Mouse (Mus musculus) liver, adult 2 months (tissue): ENCODE data around the gene Txn2. TPM values are rescaled to one million over a fixed set of nuclear protein-coding genes. Genes with fewer than 3 reads are reported as not detected.
"Not testable (repeated sequence)": the region's sequence is repeated elsewhere in the genome, so short reads cannot be mapped to it uniquely, and the experiment has no call there.

ENCODE experiments used
- DNase-seq: peaks from one replicate; pipeline ENCODE4 v3.0.0-alpha.2; 2011; ENCODE audit warnings: low read depth, low spot score; ENCODE audit errors: extremely low read depth
- H3K27ac ChIP-seq: fragments of 200-500 bp; replicated peaks from 2 replicates; pipeline ENCODE4 v1.5.1; 2012; ENCODE audit warnings: low read depth, mild to moderate bottlenecking, control low read depth, inconsistent platforms, low read length; ENCODE audit not compliant: insufficient read depth
- H3K27me3 ChIP-seq: fragments of 200-500 bp; 2 replicates; pipeline ENCODE4 v1.6.1; 2012; ENCODE audit warnings: mild to moderate bottlenecking, moderate library complexity, low read length, inconsistent platforms; ENCODE audit not compliant: control insufficient read depth, insufficient read depth
- H3K36me3 ChIP-seq: fragments of 200-500 bp; 2 replicates; pipeline ENCODE4 v1.6.1; 2012; ENCODE audit warnings: low read length, inconsistent platforms; ENCODE audit not compliant: control insufficient read depth, insufficient read depth
- H3K4me1 ChIP-seq: fragments of 200-500 bp; 2 replicates; pipeline ENCODE4 v1.6.1; 2011; ENCODE audit warnings: low read length; ENCODE audit not compliant: control insufficient read depth, insufficient read depth
- H3K4me3 ChIP-seq: fragments of 200-500 bp; 2 replicates; pipeline ENCODE4 v1.5.1; 2011; ENCODE audit warnings: low read depth, mild to moderate bottlenecking, control low read depth, low read length, moderate library complexity; ENCODE audit not compliant: insufficient read depth
- H3K79me2 ChIP-seq: fragments of 200-500 bp; 2 replicates; pipeline ENCODE4 v1.6.1; 2012; ENCODE audit warnings: inconsistent platforms, mild to moderate bottlenecking, low read length, moderate library complexity; ENCODE audit not compliant: control insufficient read depth, insufficient read depth
- H3K9ac ChIP-seq: fragments of 200-500 bp; 2 replicates; pipeline ENCODE4 v1.6.1; 2012; ENCODE audit warnings: low read depth, mild to moderate bottlenecking, control low read depth, inconsistent platforms, low read length
- CTCF ChIP-seq: fragments of 200-500 bp; IDR thresholded peaks from 2 replicates; pipeline ENCODE4 v1.5.1; 2011; ENCODE audit warnings: low read depth, low read length, control low read depth
- POLR2A ChIP-seq: fragments of 200-500 bp; IDR thresholded peaks from 2 replicates; pipeline ENCODE4 v1.6.1; 2011; ENCODE audit warnings: low read length, control low read depth; ENCODE audit not compliant: insufficient read depth; ENCODE audit errors: extremely low read depth
- WGBS: fragments of 180-500 bp; shearing (Covaris S2); methylation state at CpG from one replicate; pipeline ENCODE4 v1.1.7; 2018; 5-methylcytosine and 5-hydroxymethylcytosine counted together
- polyA plus RNA-seq: library from polyadenylated mRNA; depleted of rRNA; stranded (reverse); fragments of >200 nt; gene quantifications from 2 replicates; pipeline ENCODE4 v1.2.3, GENCODE M21; 2012; rRNA removed
- total RNA-seq: library from RNA; depleted of rRNA; stranded (reverse); fragments of >200 nt; gene quantifications from 2 replicates; pipeline ENCODE4 v1.2.3, GENCODE M21; 2014; rRNA removed

Txn2 gene
- total and polyA plus RNA-seq, 2 experiments, result 85.3 to 448 TPM

DNA sequence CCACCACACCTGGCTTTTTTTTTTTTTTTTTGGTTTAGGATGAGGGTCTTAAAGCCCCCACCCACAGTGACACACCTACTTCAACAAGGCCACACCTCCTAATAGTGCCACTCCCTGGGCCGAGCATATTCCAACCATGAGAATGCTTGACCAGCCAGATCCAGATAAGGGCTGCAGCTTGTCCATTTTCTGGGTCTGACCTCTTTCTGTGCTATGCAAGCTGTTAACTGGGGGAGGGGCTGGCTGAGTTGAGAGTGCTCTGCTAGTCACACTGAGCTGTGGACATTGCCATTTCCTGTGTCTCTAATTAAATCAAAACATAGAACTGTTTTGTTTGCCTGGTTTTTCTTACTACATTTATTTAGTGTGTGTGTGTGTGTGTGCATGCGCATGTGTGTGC lies 55.2 kb downstream of the Txn2 start:
- H3K4me3 ChIP-seq, result no peak overlapping the region
- H3K27ac ChIP-seq, result no peak overlapping the region
- no peaks in the 10 kb centered on the region for H3K36me3 ChIP-seq
- H3K79me2 ChIP-seq, result no peaks in the 10 kb centered on the region
- TF ChIP-seq POLR2A (no peak), CTCF (no peak)
- WGBS, result 78% methylated on average over 2 of the region's 2 CpGs
- no peak overlapping the region for H3K9ac ChIP-seq
- H3K4me1 ChIP-seq, result no peaks in the 10 kb centered on the region
- no peaks in the 10 kb centered on the region for H3K27me3 ChIP-seq
- DNase-seq, result peak; percentile 26

DNA sequence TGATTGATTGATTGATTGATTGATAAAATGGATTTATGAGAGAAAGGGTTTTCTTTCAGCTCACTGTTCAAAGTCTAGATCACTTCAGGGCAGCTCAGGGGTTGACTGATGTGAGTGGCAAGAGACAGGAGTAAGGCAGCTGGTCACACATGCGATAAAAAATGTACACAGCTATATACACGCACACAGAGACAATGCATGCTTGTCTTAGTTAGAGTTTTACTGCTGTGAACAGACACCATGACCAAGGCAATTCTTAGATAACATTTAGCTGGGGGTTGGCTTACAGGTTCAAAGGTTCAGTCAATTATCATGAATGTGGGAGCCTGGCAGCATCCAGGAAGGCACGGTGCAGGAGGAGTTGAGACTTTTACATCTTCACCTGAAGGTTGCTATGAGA lies 55.8 kb downstream of the Txn2 start:
- Histone ChIP-seq H3K36me3 (no peaks in the 10 kb centered on the region), H3K4me3 (no peak overlapping the region), H3K27ac (no peak overlapping the region), H3K79me2 (no peaks in the 10 kb centered on the region), H3K27me3 (no peaks in the 10 kb centered on the region), H3K9ac (no peak overlapping the region), H3K4me1 (no peaks in the 10 kb centered on the region)
- no peak for DNase-seq
- TF ChIP-seq CTCF, result no peak
- no peak for TF ChIP-seq POLR2A
- 63% methylated on average over 3 of the region's 3 CpGs for WGBS

DNA sequence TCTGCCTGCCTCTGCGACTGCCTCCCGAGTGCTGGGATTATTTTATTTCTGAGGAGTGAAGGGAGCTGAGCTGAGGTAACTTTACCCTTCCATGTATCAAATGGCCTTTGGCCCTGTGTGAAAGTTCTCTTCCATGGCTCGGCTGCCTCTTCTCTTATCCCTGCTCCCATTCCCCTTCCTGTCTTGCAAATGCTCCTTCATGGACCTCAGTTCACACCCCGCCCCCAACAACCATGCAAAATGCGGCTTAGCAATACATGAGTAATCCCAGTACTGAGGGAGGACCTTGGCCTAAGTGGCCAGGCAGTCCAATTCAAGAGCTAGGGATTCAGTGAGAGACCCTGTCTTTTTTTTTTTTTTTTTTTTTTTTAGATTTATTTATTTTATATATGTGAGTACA lies 60.5 kb downstream of the Txn2 start:
- DNase-seq, result no peak

DNA sequence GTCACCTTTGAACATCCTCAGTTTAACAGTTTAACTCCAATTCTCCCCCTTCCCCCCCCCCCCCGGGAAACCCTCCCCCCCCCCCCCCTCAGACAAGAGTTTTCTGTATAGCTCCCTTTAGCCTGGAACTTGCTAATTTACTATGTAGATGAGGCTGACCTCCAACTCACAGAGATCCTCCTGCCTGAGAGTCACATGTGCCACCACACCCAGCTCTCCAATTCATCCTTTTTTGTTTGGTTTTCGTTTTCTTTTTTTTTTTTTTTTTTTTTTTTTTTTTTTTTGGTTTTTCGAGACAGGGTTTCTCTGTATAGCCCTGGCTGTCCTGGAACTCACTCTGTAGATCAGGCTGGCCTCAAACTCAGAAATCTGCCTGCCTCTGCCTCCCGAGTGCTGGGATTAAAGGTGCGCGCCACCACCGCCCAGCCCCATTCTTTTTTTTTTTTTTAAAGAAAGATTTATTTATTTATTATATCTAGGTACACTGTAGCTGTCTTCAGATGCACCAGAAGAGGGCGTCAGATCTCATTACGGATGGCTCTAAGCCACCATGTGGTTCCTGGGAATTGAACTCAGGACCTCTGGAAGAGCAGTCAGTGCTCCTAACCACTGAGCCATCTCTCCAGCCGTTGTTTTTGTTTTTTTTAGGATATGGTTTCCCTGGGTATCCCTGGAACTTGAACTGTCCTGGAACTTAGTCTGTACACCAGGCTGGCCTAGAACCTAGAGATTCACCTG lies 61.4 kb downstream of the Txn2 start:
- not testable (repeated sequence) for H3K79me2 ChIP-seq, H3K27me3 ChIP-seq, H3K9ac ChIP-seq, H3K4me1 ChIP-seq, H3K27ac ChIP-seq, DNase-seq, H3K36me3 ChIP-seq, H3K4me3 ChIP-seq
- WGBS, result 76% methylated on average over 9 of the region's 10 CpGs

More for the DNA sequence above, 60.5 kb downstream of the Txn2 start:
- 90% methylated on average over 5 of the region's 5 CpGs for WGBS
- H3K4me3 ChIP-seq, result no peak overlapping the region
- TF ChIP-seq POLR2A, result no peak
- TF ChIP-seq CTCF, result no peak
- H3K36me3 ChIP-seq, result no peaks in the 10 kb centered on the region
- no peaks in the 10 kb centered on the region; the same call in 1 of the 2 replicates for H3K4me1 ChIP-seq
- no peaks in the 10 kb centered on the region for H3K27me3 ChIP-seq
- H3K9ac ChIP-seq, result no peak overlapping the region
- no peaks in the 10 kb centered on the region for H3K79me2 ChIP-seq
- H3K27ac ChIP-seq, result no peak overlapping the region

- H3K4me3 ChIP-seq, result no peak overlapping the region
- H3K27me3 ChIP-seq, result no peaks in the 10 kb centered on the region
- no peaks in the 10 kb centered on the region for H3K79me2 ChIP-seq
- 40% methylated on average over 11 of the region's 11 CpGs for WGBS
- no peak overlapping the region for H3K27ac ChIP-seq
- H3K36me3 ChIP-seq, result no peaks in the 10 kb centered on the region
- TF ChIP-seq CTCF (no peak), POLR2A (no peak)
- H3K9ac ChIP-seq, result no peak overlapping the region
- H3K4me1 ChIP-seq, result no peaks in the 10 kb centered on the region; the same call in 1 of the 2 replicates
- peak; percentile 20 for DNase-seq
Observed at GRCm38 (mm10) chr15:77866583-77867220, 62.1 kb downstream of the Txn2 start.

Other genes with a start within 250 kb of the Txn2 start
- 0.07 and 0.09 TPM in 2 replicates for gene Apol7e, start 230.1 kb downstream of the Txn2 start, total RNA-seq
- 0.26 and 0.73 TPM in 2 replicates for gene Apol7e, start 230.1 kb downstream of the Txn2 start, polyA plus RNA-seq
- gene Apol9b, start 200.0 kb downstream of the Txn2 start, total RNA-seq, result 133 and 148 TPM in 2 replicates
- 125 and 174 TPM in 2 replicates for gene Apol9b, start 200.0 kb downstream of the Txn2 start, polyA plus RNA-seq
- gene Apol8, start 172.0 kb downstream of the Txn2 start, total RNA-seq, result 0.09 TPM in 1 of 2 replicates, not detected in the other
- gene Apol8, start 172.0 kb downstream of the Txn2 start, polyA plus RNA-seq, result not detected in 2 replicates
- gene Myh9, start 86.8 kb downstream of the Txn2 start, total RNA-seq, result 54.4 and 69.5 TPM in 2 replicates
- gene Myh9, start 86.8 kb downstream of the Txn2 start, polyA plus RNA-seq, result 22.5 and 24.1 TPM in 2 replicates
- 0.13 and 0.18 TPM in 2 replicates for gene Foxred2, start 27.7 kb upstream of the Txn2 start, total RNA-seq
- 0.16 and 0.18 TPM in 2 replicates for gene Foxred2, start 27.7 kb upstream of the Txn2 start, polyA plus RNA-seq
- gene Eif3d, start 41.8 kb upstream of the Txn2 start, total RNA-seq, result 57.3 and 61.3 TPM in 2 replicates
- gene Eif3d, start 41.8 kb upstream of the Txn2 start, polyA plus RNA-seq, result 92.9 and 115 TPM in 2 replicates
- not detected in 2 replicates for gene Cacng2, start 191.0 kb upstream of the Txn2 start, total RNA-seq
- not detected in 2 replicates for gene Cacng2, start 191.0 kb upstream of the Txn2 start, polyA plus RNA-seq
- 5.9 and 6.6 TPM in 2 replicates for gene Ift27, start 245.1 kb upstream of the Txn2 start, total RNA-seq
- gene Ift27, start 245.1 kb upstream of the Txn2 start, polyA plus RNA-seq, result 16.7 and 17.2 TPM in 2 replicates